Mouse (Mus musculus) 3T3-L1 (cell line): ENCODE results near the gene Ankrd42.
A peak's percentile ranks its signal among the peaks of the same experiment; 100 is the strongest.

Source experiments
- DNase-seq: peaks from one replicate; pipeline ENCODE4 v3.0.0-alpha.2; 2015; ENCODE audit warnings: low read depth, low spot score

Ankrd42 gene

DNA sequence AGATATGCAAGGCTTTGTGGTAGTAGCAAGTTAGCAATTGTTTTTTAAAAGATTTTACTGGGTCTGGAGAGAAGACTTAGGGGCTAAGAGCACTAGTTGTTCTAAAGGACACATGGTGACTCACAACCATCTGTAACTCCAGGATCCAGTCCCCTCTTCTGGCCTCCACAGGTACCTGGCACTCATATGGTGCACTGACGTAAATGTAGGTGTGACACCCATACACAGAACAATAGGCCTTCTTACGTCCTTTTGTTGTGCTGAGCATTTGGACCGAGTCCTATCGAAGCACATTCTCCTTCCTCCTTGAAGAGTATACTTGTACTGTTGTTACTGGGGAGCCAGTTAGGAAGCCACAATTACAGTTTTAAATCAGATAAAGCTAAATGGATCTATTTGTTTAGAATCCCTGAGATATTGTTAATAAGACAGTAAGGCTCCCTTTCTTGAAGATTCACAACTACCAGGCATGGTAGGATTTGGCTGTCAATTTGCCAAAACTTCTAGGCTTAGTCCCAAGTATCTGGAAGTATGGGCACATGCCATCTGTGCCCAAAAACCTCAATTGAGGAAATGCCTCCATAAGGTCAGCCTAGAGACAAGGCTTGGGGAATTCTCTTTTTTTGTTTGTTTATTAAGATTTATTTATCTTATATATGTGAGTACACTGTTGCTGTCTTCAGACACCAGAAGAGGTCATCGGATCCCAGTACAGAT lies 56.3 kb downstream of the Ankrd42 start:
- no peak for DNase-seq

DNA sequence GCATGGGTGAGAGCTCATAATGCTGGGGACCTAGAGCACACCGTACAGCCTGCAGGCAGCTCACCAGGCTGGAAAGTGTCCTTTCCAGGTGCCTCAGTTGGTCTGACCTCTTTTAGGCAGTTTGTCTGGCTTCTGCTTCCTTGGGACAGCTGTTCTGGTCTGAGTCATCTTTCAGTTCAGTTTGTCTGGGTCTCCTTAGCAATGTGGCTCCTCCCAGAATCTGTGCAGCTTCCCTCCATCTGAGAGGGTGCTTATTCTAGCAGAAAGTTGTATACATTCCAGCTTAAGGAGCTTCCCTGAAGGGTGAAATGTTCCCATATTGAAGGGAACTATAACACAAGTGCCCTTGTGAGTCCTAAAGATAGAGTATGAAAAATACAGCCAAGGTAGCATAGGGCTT lies 70.2 kb downstream of the Ankrd42 start:
- DNase-seq, result peak; percentile 9

- DNase-seq, result peak; percentile 94
Measured at GRCm38 (mm10) chr7:92560986-92561876, 75.7 kb downstream of the Ankrd42 start, which contains the start of gene Ccdc90b. Gene Ccdc90b, plus strand, starts transcription at chr7:92561149.

- no peak for DNase-seq
Measured at GRCm38 (mm10) chr7:92558744-92559143, 78.2 kb downstream of the Ankrd42 start.

- DNase-seq, result peak; percentile 73
Measured at GRCm38 (mm10) chr7:92550990-92551392, 86.0 kb downstream of the Ankrd42 start.

DNA sequence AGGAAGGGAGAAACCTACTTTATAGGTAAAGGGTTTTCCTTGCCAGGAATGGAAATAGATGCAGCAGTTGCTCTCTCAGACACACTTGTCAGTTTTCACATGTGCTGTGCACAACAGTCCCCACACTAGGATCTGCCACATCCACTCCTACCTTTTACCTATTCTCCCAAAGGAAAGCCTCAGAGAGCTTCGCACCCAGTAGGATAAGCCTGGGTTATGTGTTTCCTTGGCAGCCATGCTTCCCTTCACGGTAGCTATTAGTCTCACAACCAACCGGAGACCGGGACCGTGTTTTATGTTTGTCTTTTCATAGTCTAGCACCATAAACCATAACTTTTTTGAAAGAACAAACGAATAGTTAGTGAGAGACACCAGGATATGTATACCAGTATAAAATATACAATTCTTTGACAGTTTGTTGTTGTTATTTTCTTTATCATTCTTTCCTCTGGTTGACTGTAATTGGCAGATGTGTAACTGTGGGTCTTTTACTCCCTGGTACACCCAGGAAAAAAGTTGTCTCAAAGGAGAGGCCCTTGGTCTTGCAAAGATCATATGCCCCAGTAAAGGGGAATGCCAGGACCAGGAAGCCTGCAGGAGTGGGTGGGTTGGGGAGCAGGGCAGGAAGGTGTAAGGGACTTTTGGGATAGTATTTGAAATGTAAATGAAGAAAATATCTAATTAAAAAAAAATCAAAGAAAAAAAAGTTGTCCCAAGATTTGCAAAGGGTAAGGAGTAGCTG lies 86.5 kb downstream of the Ankrd42 start:
- no peak for DNase-seq

- DNase-seq, result no peak
Measured at GRCm38 (mm10) chr7:92546763-92547162, 90.2 kb downstream of the Ankrd42 start.

- no peak for DNase-seq
Measured at GRCm38 (mm10) chr7:92532351-92533036, 104.4 kb downstream of the Ankrd42 start.
